In genomic region chr2:126708361-126708760, GRCm38 (mm10) we compare ENCODE assay signal across 8 mouse cellular contexts. TPM values are rescaled to one million over a fixed set of nuclear protein-coding genes. Genes with fewer than 3 reads are reported as not detected.
A peak's percentile ranks its signal among the peaks of the same experiment; 100 is the strongest.
DNase-seq lines count a peak whose midpoint lies in the region; ATAC-seq and TF ChIP-seq lines count a peak whose summit lies in the region.

No protein-coding gene starts in this region.

- peak overlapping the region; percentile 76 for H3K4me2 ChIP-seq in kidney, postnatal 0 days (ENCODE audit: low read length)
- peak overlapping the region; percentile 92 for H3K4me2 ChIP-seq in myocyte (ENCODE audit: low read depth)

- H3K27ac ChIP-seq in kidney, postnatal 0 days, result no peak overlapping the region
- no peak overlapping the region for H3K27ac ChIP-seq in embryonic facial prominence, embryonic 10.5 days (replicated peaks)

- no peaks in the 10 kb centered on the region; the same call in 1 of the 2 replicates for H3K27me3 ChIP-seq in kidney, postnatal 0 days (ENCODE audit: insufficient read depth, low read length)
- H3K27me3 ChIP-seq in embryonic facial prominence, embryonic 10.5 days (replicated peaks; ENCODE audit: low read depth, poor library complexity, severe bottlenecking), result peaks cover 7% of the 10 kb centered on the region; the same call in 1 of the 2 replicates
- H3K27me3 ChIP-seq in myocyte (ENCODE audit: control insufficient read depth, insufficient read depth, insufficient read length), result no peaks in the 10 kb centered on the region

- no peak for ATAC-seq in kidney, postnatal 0 days (replicated peaks; ENCODE audit: low FRiP score, low read depth)

- peaks cover 54% of the 10 kb centered on the region for H3K79me2 ChIP-seq in myocyte (ENCODE audit: control insufficient read depth, insufficient read depth)

- WGBS in kidney, postnatal 0 days, result 78% methylated on average over 4 of the region's 4 CpGs
- WGBS in embryonic facial prominence, embryonic 10.5 days, result 89% methylated on average over 4 of the region's 4 CpGs

- DNase-seq in kidney, postnatal 0 days (ENCODE audit: low spot score), result no peak
- no peak for DNase-seq in kidney, postnatal 10 days
- no peak for DNase-seq in embryonic facial prominence, embryonic 10.5 days (ENCODE audit: low spot score)
- peak; percentile 55 for DNase-seq in induced T-regulatory cell, adult 2 months (ENCODE audit: low read depth)
- no peak for DNase-seq in right cerebral cortex, adult 2 months (ENCODE audit: low spot score in 2 of 2)
- DNase-seq in frontal cortex, adult 2 months (ENCODE audit: extremely low spot score in 1 of 2, low spot score in 1 of 2), result no peak
- no peak for DNase-seq in cerebellum, adult 8-10 months

- no peak overlapping the region for H3K9ac ChIP-seq in kidney, postnatal 0 days (ENCODE audit: low read depth, low read length)

- H3K36me3 ChIP-seq in kidney, postnatal 0 days (ENCODE audit: insufficient read depth, low read length), result no peaks in the 10 kb centered on the region
- peaks cover 3% of the 10 kb centered on the region; the same call in 1 of the 2 replicates for H3K36me3 ChIP-seq in embryonic facial prominence, embryonic 10.5 days (replicated peaks)
- H3K36me3 ChIP-seq in myocyte (ENCODE audit: control insufficient read depth, insufficient read depth), result no peaks in the 10 kb centered on the region

- TF ChIP-seq POLR2A in myocyte (IDR thresholded peaks at IDR 0.05; ENCODE audit: insufficient read length, low read depth), result no peak

- H3K4me1 ChIP-seq in kidney, postnatal 0 days (replicated peaks; ENCODE audit: insufficient read depth, low read length), result 0 out of 2 replicates have a peak, but pooled peaks cover 8% of the 10 kb centered on the region
- peaks cover 10% of the 10 kb centered on the region for H3K4me1 ChIP-seq in embryonic facial prominence, embryonic 10.5 days

- H3K9me3 ChIP-seq in kidney, postnatal 0 days (replicated peaks; ENCODE audit: low read length), result no peaks in the 10 kb centered on the region
- no peaks in the 10 kb centered on the region for H3K9me3 ChIP-seq in embryonic facial prominence, embryonic 10.5 days

- peak overlapping the region; percentile 86 for H3K4me3 ChIP-seq in kidney, postnatal 0 days (replicated peaks; ENCODE audit: low read depth, low read length)
- peak overlapping the region; percentile 94 for H3K4me3 ChIP-seq in embryonic facial prominence, embryonic 10.5 days
- peak overlapping the region; percentile 59 for H3K4me3 ChIP-seq in myocyte

- TF ChIP-seq CTCF in kidney, postnatal 0 days (IDR thresholded peaks at IDR 0.05; ENCODE audit: low read depth), result no peak

- H3ac ChIP-seq in myocyte (ENCODE audit: control insufficient read depth, insufficient read length), result no peak overlapping the region

TF ChIP-seq in myocyte, 11 proteins besides CTCF, POLR2A, EP300 and RAD21:
- TF ChIP-seq SRF (IDR thresholded peaks at IDR 0.05; ENCODE audit: control insufficient read depth, insufficient read length, low read depth), result no peak
- TF ChIP-seq CEBPB (IDR thresholded peaks at IDR 0.05; ENCODE audit: insufficient read depth, poor library complexity, severe bottlenecking), result no peak
- TF ChIP-seq REST (IDR thresholded peaks at IDR 0.05; ENCODE audit: insufficient read depth, insufficient read length), result no peak

RNA-seq across cellular contexts. Expression of gene Usp8, which starts 1.2 kb away (rescaled TPM):
- polyA plus RNA-seq in kidney, postnatal 0 days (2015; fragmentation: Nextera tagmentation; extraction: Ambion mirVana), result 35.7 and 42.1 TPM in 2 replicates
- 42.1 and 44.0 TPM in 2 replicates for polyA plus RNA-seq in embryonic facial prominence, embryonic 10.5 days (2016; fragmentation: Nextera tagmentation; extraction: Ambion mirVana)
- 18.6 TPM for polyA plus RNA-seq in myocyte (2012; fragmentation: generic; extraction: Trizol)
- polyA plus RNA-seq in frontal cortex, adult 2 months (2012; rRNA removed), result 35.8 and 40.8 TPM in 2 replicates

RNA-seq across cellular contexts. Expression of gene Gabpb1, which starts 32.2 kb away (rescaled TPM):
- polyA plus RNA-seq in kidney, postnatal 0 days (2015; fragmentation: Nextera tagmentation; extraction: Ambion mirVana), result 36.7 and 40.7 TPM in 2 replicates
- polyA plus RNA-seq in embryonic facial prominence, embryonic 10.5 days (2016; fragmentation: Nextera tagmentation; extraction: Ambion mirVana), result 80.6 and 87.3 TPM in 2 replicates
- 12.3 TPM for polyA plus RNA-seq in myocyte (2012; fragmentation: generic; extraction: Trizol)
- 21.1 and 21.9 TPM in 2 replicates for polyA plus RNA-seq in frontal cortex, adult 2 months (2012; rRNA removed)
